Mouse (Mus musculus) kidney, adult 2 months (tissue): ENCODE measurements around the gene Gm44503.

Source experiments
- CTCF ChIP-seq: fragments of 200-500 bp; conservative IDR thresholded peaks from 2 replicates; pipeline ENCODE4 v1.5.1; 2011; ENCODE audit warnings: low read depth, mild to moderate bottlenecking, control low read depth, low read length, moderate library complexity, mixed read lengths; ENCODE audit not compliant: insufficient read depth, insufficient read length
- POLR2A ChIP-seq: fragments of 200-500 bp; IDR thresholded peaks from one replicate; pipeline ENCODE4 v1.6.1; 2011; ENCODE audit warnings: low read depth, low read length, control low read depth

- TF ChIP-seq CTCF = no peak
- no peak for TF ChIP-seq POLR2A
Observed at GRCm38 (mm10) chr9:72972435-72972834, 13.8 kb downstream of the Gm44503 start.
